Mouse (Mus musculus) MEL (cell line): ENCODE measurements around the gene Slc39a11. TPM values are rescaled to one million over a fixed set of nuclear protein-coding genes. Genes with fewer than 3 reads are reported as not detected.

Experiments used
- DNase-seq: peaks from one replicate; pipeline ENCODE4 v3.0.0; 2011; ENCODE audit warnings: low read depth, low spot score
- H3K27ac ChIP-seq: 2 replicates; pipeline ENCODE4 v1.5.1; 2012; ENCODE audit warnings: low read depth, mild to moderate bottlenecking, control low read depth, low read length, moderate library complexity; ENCODE audit not compliant: control insufficient read depth
- H3K27me3 ChIP-seq, 2 experiments: fragments of 150-350 bp in 1 of 2; sonication (generic) in 1 of 2; 2 replicates each; pipeline ENCODE4 v1.6.1; 2012; ENCODE audit warnings: low read length in 2 of 2, mild to moderate bottlenecking in 2 of 2, improper control_type of control experiment in 1 of 2, moderate library complexity in 1 of 2; ENCODE audit not compliant: insufficient read depth in 2 of 2, control insufficient read depth in 1 of 2
- H3K36me3 ChIP-seq, 2 experiments: 2 replicates each; pipeline ENCODE4 v1.6.1; 2012 to 2014; ENCODE audit warnings: low read length in 2 of 2, improper control_type of control experiment in 1 of 2, inconsistent platforms in 1 of 2, mild to moderate bottlenecking in 1 of 2; ENCODE audit not compliant: insufficient read depth in 2 of 2, control insufficient read depth in 1 of 2
- H3K4me1 ChIP-seq, 2 experiments: fragments of 150-350 bp in 1 of 2; sonication (generic) in 1 of 2; 2 replicates each; pipeline ENCODE4 v1.6.1; 2012; ENCODE audit warnings: low read length in 2 of 2, improper control_type of control experiment in 1 of 2, mild to moderate bottlenecking in 1 of 2; ENCODE audit not compliant: insufficient read depth in 2 of 2, control insufficient read depth in 1 of 2
- H3K4me3 ChIP-seq, 2 experiments: fragments of 150-350 bp in 1 of 2; sonication (generic) in 1 of 2; 2 replicates each; pipeline ENCODE4 v1.5.1; 2012; ENCODE audit warnings: low read depth in 2 of 2, low read length in 2 of 2, mild to moderate bottlenecking in 2 of 2, moderate library complexity in 2 of 2, control low read depth in 1 of 2, improper control_type of control experiment in 1 of 2; ENCODE audit not compliant: control insufficient read depth in 1 of 2, insufficient read depth in 1 of 2
- H3K79me2 ChIP-seq: 2 replicates; pipeline ENCODE4 v1.6.1; 2012; ENCODE audit warnings: mild to moderate bottlenecking, low read length, moderate library complexity; ENCODE audit not compliant: control insufficient read depth, poor library complexity, insufficient read depth
- H3K9ac ChIP-seq: 2 replicates; pipeline ENCODE4 v1.6.1; 2012; ENCODE audit warnings: low read depth, mild to moderate bottlenecking, control low read depth, low read length, moderate library complexity; ENCODE audit not compliant: control insufficient read depth, poor library complexity, severe bottlenecking
- H3K9me3 ChIP-seq: fragments of 150-350 bp; sonication (generic); replicated peaks from 2 replicates; pipeline ENCODE4 v1.6.1; 2012; ENCODE audit warnings: mild to moderate bottlenecking, low read length, improper control_type of control experiment, moderate library complexity; ENCODE audit not compliant: insufficient read depth
- BHLHE40 ChIP-seq: IDR thresholded peaks from 2 replicates; pipeline ENCODE4 v1.6.1; 2012; ENCODE audit warnings: low read depth, mild to moderate bottlenecking, inconsistent platforms, low read length, improper control_type of control experiment, borderline replicate concordance
- CHD1 ChIP-seq: IDR thresholded peaks from 2 replicates; pipeline ENCODE4 v1.6.1; 2012; ENCODE audit warnings: low read depth, mild to moderate bottlenecking, inconsistent platforms, low read length, improper control_type of control experiment
- ELF1 ChIP-seq: IDR thresholded peaks from 2 replicates; pipeline ENCODE4 v1.6.1; 2014; ENCODE audit warnings: low read depth, mild to moderate bottlenecking, inconsistent platforms, low read length, improper control_type of control experiment, moderate library complexity
- GABPA ChIP-seq: IDR thresholded peaks from 2 replicates; pipeline ENCODE4 v1.6.1; 2012; ENCODE audit warnings: low read depth, mild to moderate bottlenecking, inconsistent platforms, low read length, improper control_type of control experiment, moderate library complexity
- GATA1 ChIP-seq: IDR thresholded peaks from 2 replicates; pipeline ENCODE4 v1.6.1; 2011; ENCODE audit warnings: low read depth, low read length, improper control_type of control experiment
- HCFC1 ChIP-seq: IDR thresholded peaks from 2 replicates; pipeline ENCODE4 v1.6.1; 2012; ENCODE audit warnings: low read depth, mild to moderate bottlenecking, inconsistent platforms, low read length, improper control_type of control experiment, moderate library complexity
- JUND ChIP-seq: IDR thresholded peaks from 2 replicates; pipeline ENCODE4 v1.6.1; 2011; ENCODE audit warnings: low read depth, mild to moderate bottlenecking, improper control_type of control experiment, low read length
- MAFK ChIP-seq: IDR thresholded peaks from 2 replicates; pipeline ENCODE4 v1.6.1; 2011; ENCODE audit warnings: low read depth, mild to moderate bottlenecking, low read length, improper control_type of control experiment, borderline replicate concordance
- MAX ChIP-seq: IDR thresholded peaks from 2 replicates; pipeline ENCODE4 v1.6.1; 2011; ENCODE audit warnings: low read length, improper control_type of control experiment
- MAZ ChIP-seq: IDR thresholded peaks from 2 replicates; pipeline ENCODE4 v1.6.1; 2012; ENCODE audit warnings: low read depth, mild to moderate bottlenecking, inconsistent platforms, low read length, improper control_type of control experiment
- MEF2A ChIP-seq: IDR thresholded peaks from 2 replicates; pipeline ENCODE4 v1.6.1; 2014; ENCODE audit warnings: low read depth, mild to moderate bottlenecking, inconsistent platforms, low read length, improper control_type of control experiment; ENCODE audit not compliant: poor library complexity, insufficient replicate concordance, severe bottlenecking; ENCODE audit errors: extremely low read depth
- MYC ChIP-seq: IDR thresholded peaks from 2 replicates; pipeline ENCODE4 v1.6.1; 2011; ENCODE audit warnings: low read depth, mild to moderate bottlenecking, low read length, improper control_type of control experiment, moderate library complexity
- POLR2A ChIP-seq, 2 experiments: IDR thresholded peaks; 2 replicates each; pipeline ENCODE4 v1.6.1; 2011 to 2012; ENCODE audit warnings: low read length in 2 of 2, mild to moderate bottlenecking in 2 of 2, control low read depth in 1 of 2, improper control_type of control experiment in 1 of 2, low read depth in 1 of 2, moderate library complexity in 1 of 2; ENCODE audit not compliant: control insufficient read depth in 1 of 2, insufficient read depth in 1 of 2, poor library complexity in 1 of 2
- POLR2AphosphoS5 ChIP-seq: IDR thresholded peaks from 2 replicates; pipeline ENCODE4 v1.6.1; 2012; ENCODE audit warnings: low read depth, borderline replicate concordance, mild to moderate bottlenecking, inconsistent platforms, low read length, moderate library complexity, mixed read lengths
- RAD21 ChIP-seq: IDR thresholded peaks from 2 replicates; pipeline ENCODE4 v1.6.1; 2011; ENCODE audit warnings: mild to moderate bottlenecking, low read depth, low read length, improper control_type of control experiment
- RCOR1 ChIP-seq: IDR thresholded peaks from 2 replicates; pipeline ENCODE4 v1.6.1; 2012; ENCODE audit warnings: low read depth, mild to moderate bottlenecking, inconsistent platforms, low read length, improper control_type of control experiment
- SMC3 ChIP-seq: IDR thresholded peaks from 2 replicates; pipeline ENCODE4 v1.6.1; 2011; ENCODE audit warnings: low read depth, low read length, improper control_type of control experiment
- UBTF ChIP-seq: IDR thresholded peaks from 2 replicates; pipeline ENCODE4 v1.6.1; 2012; ENCODE audit warnings: low read depth, mild to moderate bottlenecking, inconsistent platforms, low read length, improper control_type of control experiment, moderate library complexity, borderline replicate concordance; ENCODE audit not compliant: insufficient read depth
- USF2 ChIP-seq, 2 experiments: IDR thresholded peaks; 2 replicates each; pipeline ENCODE4 v1.6.1; 2011 to 2012; ENCODE audit warnings: improper control_type of control experiment in 2 of 2, low read length in 2 of 2, borderline replicate concordance in 1 of 2, inconsistent platforms in 1 of 2, low read depth in 1 of 2, mild to moderate bottlenecking in 1 of 2; ENCODE audit not compliant: insufficient read depth in 1 of 2
- ZKSCAN1 ChIP-seq: IDR thresholded peaks from 2 replicates; pipeline ENCODE4 v1.6.1; 2012; ENCODE audit warnings: low read depth, mild to moderate bottlenecking, inconsistent platforms, low read length, improper control_type of control experiment, moderate library complexity
- ZMIZ1 ChIP-seq: IDR thresholded peaks from 2 replicates; pipeline ENCODE4 v1.6.1; 2012; ENCODE audit warnings: low read depth, mild to moderate bottlenecking, inconsistent platforms, low read length, improper control_type of control experiment, moderate library complexity
- ZNF384 ChIP-seq: IDR thresholded peaks from 2 replicates; pipeline ENCODE4 v1.6.1; 2012; ENCODE audit warnings: low read depth, mild to moderate bottlenecking, inconsistent platforms, low read length, improper control_type of control experiment
- polyA plus RNA-seq, 2 experiments: library from polyadenylated mRNA; stranded (reverse) in 1 of 2; unstranded in 1 of 2; fragments of >175 nt in 1 of 2; fragments of >200 nt in 1 of 2; gene quantifications; 2 replicates each; pipeline versions ENCODE4 v1.2.1 to v1.2.4; 2012; ENCODE audit warnings: low replicate concordance in 2 of 2, low read depth in 1 of 2; ENCODE audit not compliant: insufficient read length in 2 of 2, insufficient read depth in 1 of 2, missing spikeins in 1 of 2
- total RNA-seq: library from RNA; depleted of rRNA; stranded (reverse); fragments of 300-350 nt; gene quantifications from 2 replicates; pipeline ENCODE4 v1.2.3, GENCODE M21; 2012

Gene Slc39a11
- total and polyA plus RNA-seq, 3 experiments: 34.2 to 45.6 TPM; not detected in 1

DNA sequence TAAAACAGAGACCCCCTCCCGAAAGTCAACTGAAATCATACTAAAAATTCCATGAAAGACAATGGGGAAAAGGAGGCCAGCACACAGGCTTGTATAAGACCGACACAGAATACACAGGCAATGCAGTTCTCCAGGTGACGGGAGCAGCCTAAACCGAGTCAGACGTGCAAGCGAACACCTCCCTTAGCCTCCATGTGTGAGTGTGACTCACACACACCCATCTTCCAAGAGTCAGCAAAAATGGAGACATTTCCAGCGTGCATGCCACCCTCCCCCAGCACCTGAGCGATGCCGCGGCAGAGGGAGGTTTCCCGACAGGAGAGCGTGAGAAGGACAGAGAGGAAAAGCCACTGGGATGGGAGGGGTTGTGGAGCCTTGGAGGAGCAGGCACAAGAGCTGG lies 258.2 kb downstream of the Slc39a11 start:
- Histone ChIP-seq H3K36me3 (no peaks in the 10 kb centered on the region), H3K9ac (no peak overlapping the region), H3K4me3 (no peak overlapping the region), H3K4me1 (no peaks in the 10 kb centered on the region), H3K27me3 (no peaks in the 10 kb centered on the region), H3K27ac (no peak overlapping the region)
- DNase-seq: no peak
- TF ChIP-seq GABPA (no peak), BHLHE40 (no peak), USF2 (IDR thresholded peaks at IDR 0.05; ENCODE audit: borderline replicate concordance in 1 of 2, insufficient read depth in 1 of 2, low read depth in 1 of 2, low read length in 2 of 2) (no peak), RCOR1 (no peak), ZNF384 (no peak), ZKSCAN1 (no peak), CHD1 (no peak), POLR2AphosphoS5 (no peak), POLR2A (IDR thresholded peaks at IDR 0.05; ENCODE audit: control insufficient read depth in 1 of 2, insufficient read depth in 1 of 2, low read depth in 1 of 2, low read length in 2 of 2, poor library complexity in 1 of 2) (no peak), MAFK (no peak), MAX (no peak), RAD21 (no peak), GATA1 (no peak), UBTF (no peak), MEF2A (no peak), ZMIZ1 (no peak), ELF1 (no peak)
- TF ChIP-seq, all 39 proteins: peak for 0
- H3K79me2 ChIP-seq: no peaks in the 10 kb centered on the region
- H3K9me3 ChIP-seq: no peaks in the 10 kb centered on the region

- H3K79me2 ChIP-seq: no peaks in the 10 kb centered on the region
- H3K9ac ChIP-seq: no peak overlapping the region
- no peaks in the 10 kb centered on the region for H3K4me1 ChIP-seq
- no peaks in the 10 kb centered on the region for H3K9me3 ChIP-seq
- no peak overlapping the region for H3K27ac ChIP-seq
- H3K36me3 ChIP-seq: no peaks in the 10 kb centered on the region
- DNase-seq: no peak
- H3K4me3 ChIP-seq: no peak overlapping the region
- no peaks in the 10 kb centered on the region for H3K27me3 ChIP-seq
- TF ChIP-seq ZKSCAN1 (no peak), MYC (no peak), RCOR1 (no peak), SMC3 (no peak), POLR2AphosphoS5 (no peak), HCFC1 (no peak), JUND (no peak), MAZ (no peak)
Measured at GRCm38 (mm10) chr11:113389637-113390036, 260.2 kb downstream of the Slc39a11 start.
